Mouse (Mus musculus) myocyte (in vitro differentiated cells): ENCODE measurements around the gene Angptl6.

ENCODE experiments used
- CEBPB ChIP-seq: IDR thresholded peaks from 2 replicates; pipeline ENCODE4 v1.6.1; 2011; ENCODE audit warnings: mild to moderate bottlenecking, moderate library complexity; ENCODE audit not compliant: poor library complexity, insufficient read depth, severe bottlenecking
- MAX ChIP-seq: IDR thresholded peaks from one replicate; pipeline ENCODE4 v1.6.1; 2011; ENCODE audit warnings: low read depth, mild to moderate bottlenecking, control low read depth

GRCm38 (mm10) chr9:20830901-20831643, 48.5 kb downstream of the Angptl6 start:
- TF ChIP-seq CEBPB: no peak
- TF ChIP-seq MAX: no peak
